Mouse (Mus musculus): Measurements from ENCODE around the gene Ano4. TPM values are rescaled to one million over a fixed set of nuclear protein-coding genes. Genes with fewer than 3 reads are reported as not detected.

Gene Ano4
- total RNA-seq, 2 experiments from 2014 or later = 0.69 to 1.8 TPM

DNA sequence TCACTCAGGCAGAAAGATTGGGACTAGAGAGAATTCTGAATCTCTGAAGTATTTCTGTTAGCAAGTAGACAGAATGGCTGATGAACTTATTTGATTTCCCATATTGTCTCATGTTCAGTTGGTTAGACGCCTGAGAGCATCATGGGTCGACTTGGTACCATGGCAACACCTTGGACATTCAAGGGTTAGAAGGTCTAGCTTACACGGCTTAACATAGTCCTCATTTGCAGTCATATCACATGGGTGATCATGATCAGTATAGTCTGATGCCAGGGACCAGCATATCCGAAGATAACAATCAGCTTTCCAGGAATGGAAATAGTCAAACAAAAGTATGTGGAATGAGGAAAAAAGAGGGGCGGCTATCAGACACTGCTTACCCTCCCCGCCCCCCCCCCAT lies 365.6 kb downstream of the Ano4 start:
- intact Hi-C loops (cut with DNase I) = no loop called here
- no peak for DNase-seq

DNA sequence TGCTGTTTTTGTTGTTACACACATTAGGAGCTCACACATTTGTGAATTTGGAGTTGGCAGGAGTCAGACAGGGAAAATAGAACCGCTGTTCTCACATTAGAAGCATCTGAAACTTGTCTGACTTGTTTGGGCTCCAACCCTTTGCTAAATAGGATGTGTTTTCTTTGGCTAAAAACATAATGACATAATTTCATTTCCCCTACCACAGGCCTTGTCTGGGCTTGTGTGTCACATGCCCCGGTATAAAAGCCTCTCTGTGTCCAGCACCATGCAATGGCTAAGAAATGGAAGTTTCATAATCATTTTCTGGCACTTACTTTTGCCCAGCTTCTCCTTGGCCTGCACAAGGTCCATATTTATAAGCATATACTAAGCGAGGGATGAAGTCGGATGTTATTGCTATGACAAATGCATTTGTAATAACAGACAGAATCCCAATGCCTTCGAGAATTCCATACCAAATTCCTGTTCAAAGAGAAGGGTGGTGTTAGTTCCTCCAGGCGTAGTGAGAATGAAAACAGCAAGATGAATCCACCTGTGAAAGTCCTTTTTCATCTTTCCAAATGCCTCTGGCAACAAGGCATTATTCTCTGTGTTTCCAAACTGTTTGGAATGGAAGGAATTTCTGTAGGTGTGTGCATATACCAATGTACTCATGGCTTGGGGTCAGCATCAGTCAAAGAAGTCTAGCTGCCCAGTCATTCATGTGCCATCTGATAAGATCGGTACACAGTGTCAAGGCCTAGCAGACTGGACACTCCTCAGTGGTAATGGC lies 373.4 kb downstream of the Ano4 start:
- intact Hi-C loops (cut with DNase I) = no loop called here
- DNase-seq = no peak

DNA sequence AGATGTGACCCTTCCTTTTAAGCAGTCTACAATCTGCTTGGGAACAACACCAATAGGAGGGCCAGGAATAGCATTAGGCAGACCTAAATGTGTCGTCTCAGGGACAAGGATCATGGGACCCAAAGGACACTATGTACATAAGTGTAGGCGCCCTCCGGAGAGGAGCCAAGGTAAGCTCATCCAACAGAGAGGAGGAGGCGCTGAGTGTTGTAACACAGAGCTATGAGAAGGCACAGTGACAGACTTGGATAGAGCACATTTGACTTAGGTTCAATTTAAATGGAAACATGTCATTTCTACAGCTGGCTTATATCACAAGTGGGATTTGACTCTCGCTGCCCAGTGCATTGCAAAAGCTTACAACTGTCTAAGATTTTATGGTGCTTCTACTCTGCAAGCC lies 376.0 kb downstream of the Ano4 start:
- DNase-seq = no peak
- intact Hi-C loops (cut with DNase I) = no loop called here

DNA sequence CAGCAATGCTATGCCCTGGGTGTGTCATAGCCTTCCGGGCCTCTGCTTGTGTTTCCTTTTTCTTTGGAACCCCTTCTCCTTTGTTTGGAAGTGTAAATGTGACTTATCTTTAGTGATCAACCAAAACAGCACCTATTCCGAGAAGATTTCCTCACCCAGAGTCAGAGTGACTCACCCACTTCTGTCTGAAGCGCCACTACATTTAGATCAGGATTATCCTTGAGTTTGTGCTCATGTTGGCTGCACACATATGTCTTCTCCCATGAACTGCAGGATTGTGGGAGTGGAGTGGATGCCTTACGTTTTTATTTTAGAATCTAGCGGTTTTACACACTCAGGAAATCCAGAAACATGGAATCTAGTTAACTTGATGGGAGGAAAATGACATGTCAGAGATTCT lies 383.8 kb downstream of the Ano4 start:
- DNase-seq = no peak
- intact Hi-C loops (cut with DNase I) = no loop called here

DNA sequence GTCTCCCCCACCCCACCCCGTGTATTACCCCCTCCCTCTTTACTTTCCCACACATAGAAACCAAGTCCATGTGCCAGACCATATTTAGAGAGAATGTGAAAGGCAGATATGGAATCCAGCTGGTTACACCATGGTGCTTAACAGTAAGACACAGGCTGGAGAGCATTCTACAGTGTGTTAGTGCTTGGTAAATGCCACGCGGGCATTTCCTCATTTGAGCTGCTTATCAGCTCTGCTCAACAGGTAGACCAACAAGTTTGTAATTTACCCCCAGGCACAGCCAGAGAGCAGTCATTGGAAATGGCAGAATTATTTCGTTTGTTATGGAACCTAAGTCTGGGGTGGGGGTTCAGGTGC lies 394.3 kb downstream of the Ano4 start:
- DNase-seq = no peak
- intact Hi-C loops (cut with DNase I) = no loop called here

DNA sequence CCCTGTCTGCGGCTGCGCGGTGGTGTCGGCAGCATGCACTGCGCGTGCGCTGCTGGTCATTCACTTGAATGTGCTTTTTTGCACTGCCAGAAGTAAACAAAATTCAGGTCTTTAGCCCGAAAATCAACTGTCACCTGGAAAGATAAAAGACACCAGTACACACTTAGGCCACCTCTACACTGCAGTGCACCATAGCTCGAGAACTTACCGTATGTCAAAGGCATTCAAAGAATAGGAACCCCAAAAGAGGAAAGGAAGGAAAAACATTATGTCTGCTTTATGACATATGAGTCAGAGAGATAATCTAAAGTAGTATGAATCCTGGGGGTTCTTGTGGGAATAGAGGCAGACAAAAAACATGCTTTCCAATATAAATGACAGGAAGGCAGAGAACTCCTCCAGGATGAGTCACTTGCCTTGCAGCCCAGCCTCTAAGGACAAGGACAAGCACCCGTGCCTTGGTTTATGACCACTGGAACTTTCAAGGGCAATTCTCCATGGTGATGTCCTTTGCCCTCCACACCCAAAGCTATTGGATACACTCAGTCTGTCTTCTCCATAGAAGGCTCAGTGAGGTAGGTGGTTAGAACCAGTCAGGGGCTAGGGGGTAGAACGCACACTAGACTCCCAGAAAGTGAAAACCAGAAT lies 394.8 kb downstream of the Ano4 start:
- DNase-seq = no peak
- intact Hi-C loops (cut with DNase I) = no loop called here

Other genes starting within 250 kb of the Ano4 start
- 1 to 10 TPM; 2.4 to 2.8 TPM for gene Gas2l3, start 99.2 kb upstream of the Ano4 start, total RNA-seq (2021)
- not detected for gene Nr1h4, start 188.8 kb upstream of the Ano4 start, total RNA-seq (2021)